Mouse (Mus musculus): ENCODE data around the gene Creb5. TPM values are rescaled to one million over a fixed set of nuclear protein-coding genes. Genes with fewer than 3 reads are reported as not detected.

Creb5 gene
- polyA plus RNA-seq, 1 experiment = 4.5 TPM

- Histone ChIP-seq H3K4me1 (ENCODE audit: control insufficient read depth, insufficient read depth, low read length) (peaks cover 9% of the 10 kb centered on the region), H3K4me3 (ENCODE audit: insufficient read depth, low read length) (no peak overlapping the region), H3K27ac (ENCODE audit: insufficient read depth, low read length) (no peak overlapping the region)
- TF ChIP-seq CTCF (IDR thresholded peaks at IDR 0.05; ENCODE audit: borderline replicate concordance, insufficient read depth, low read length) = no peak
- TF ChIP-seq POLR2A (IDR thresholded peaks at IDR 0.05; ENCODE audit: low read depth, low read length) = no peak
These were observed 26.5 kb downstream of the Creb5 start for GRCm38 (mm10) chr6:53313604-53314003.

GRCm38 (mm10) chr6:53314126-53314525 is 27.1 kb downstream of the Creb5 start:
- TF ChIP-seq POLR2A (IDR thresholded peaks at IDR 0.05; ENCODE audit: low read depth, low read length) = no peak
- H3K27ac ChIP-seq (ENCODE audit: insufficient read depth, low read length) = no peak overlapping the region
- H3K4me3 ChIP-seq (ENCODE audit: insufficient read depth, low read length) = no peak overlapping the region
- H3K4me1 ChIP-seq (ENCODE audit: control insufficient read depth, insufficient read depth, low read length) = peaks cover 5% of the 10 kb centered on the region

GRCm38 (mm10) chr6:53319543-53320325 is 32.7 kb downstream of the Creb5 start:
- H3K27ac ChIP-seq (ENCODE audit: insufficient read depth, low read length) = no peak overlapping the region
- TF ChIP-seq CTCF (IDR thresholded peaks at IDR 0.05; ENCODE audit: borderline replicate concordance, insufficient read depth, low read length) = no peak
- no peak for TF ChIP-seq POLR2A (IDR thresholded peaks at IDR 0.05; ENCODE audit: low read depth, low read length)
- no peak overlapping the region for H3K4me3 ChIP-seq (ENCODE audit: insufficient read depth, low read length)
- H3K4me1 ChIP-seq (ENCODE audit: control insufficient read depth, insufficient read depth, low read length) = no peaks in the 10 kb centered on the region

- Histone ChIP-seq H3K27ac (ENCODE audit: insufficient read depth, low read length) (no peak overlapping the region), H3K4me3 (ENCODE audit: insufficient read depth, low read length) (no peak overlapping the region), H3K4me1 (ENCODE audit: control insufficient read depth, insufficient read depth, low read length) (0 out of 2 replicates have a peak, but pooled peaks cover 2% of the 10 kb centered on the region)
- no peak for TF ChIP-seq POLR2A (IDR thresholded peaks at IDR 0.05; ENCODE audit: low read depth, low read length)
These were observed 50.3 kb downstream of the Creb5 start for GRCm38 (mm10) chr6:53337398-53337797.

- H3K27ac ChIP-seq (ENCODE audit: insufficient read depth, low read length) = no peak overlapping the region
- TF ChIP-seq CTCF (IDR thresholded peaks at IDR 0.05; ENCODE audit: borderline replicate concordance, insufficient read depth, low read length) (no peak), POLR2A (IDR thresholded peaks at IDR 0.05; ENCODE audit: low read depth, low read length) (no peak)
- no peak overlapping the region for H3K4me3 ChIP-seq (ENCODE audit: insufficient read depth, low read length)
- H3K4me1 ChIP-seq (ENCODE audit: control insufficient read depth, insufficient read depth, low read length) = 0 out of 2 replicates have a peak, but pooled peaks cover 5% of the 10 kb centered on the region
These were observed 65.4 kb downstream of the Creb5 start for GRCm38 (mm10) chr6:53352311-53352960.

- Histone ChIP-seq H3K27ac (ENCODE audit: insufficient read depth, low read length) (no peak overlapping the region), H3K4me1 (ENCODE audit: control insufficient read depth, insufficient read depth, low read length) (0 out of 2 replicates have a peak, but pooled peaks cover 5% of the 10 kb centered on the region), H3K4me3 (ENCODE audit: insufficient read depth, low read length) (no peak overlapping the region)
- TF ChIP-seq CTCF (IDR thresholded peaks at IDR 0.05; ENCODE audit: borderline replicate concordance, insufficient read depth, low read length) = no peak
- no peak for TF ChIP-seq POLR2A (IDR thresholded peaks at IDR 0.05; ENCODE audit: low read depth, low read length)
These were observed 69.3 kb downstream of the Creb5 start for GRCm38 (mm10) chr6:53356328-53356727.

GRCm38 (mm10) chr6:53363535-53363934 is 76.5 kb downstream of the Creb5 start:
- no peaks in the 10 kb centered on the region for H3K4me1 ChIP-seq (ENCODE audit: control insufficient read depth, insufficient read depth, low read length)
- TF ChIP-seq POLR2A (IDR thresholded peaks at IDR 0.05; ENCODE audit: low read depth, low read length) (no peak), CTCF (IDR thresholded peaks at IDR 0.05; ENCODE audit: borderline replicate concordance, insufficient read depth, low read length) (no peak)
- H3K27ac ChIP-seq (ENCODE audit: insufficient read depth, low read length) = no peak overlapping the region
- no peak overlapping the region for H3K4me3 ChIP-seq (ENCODE audit: insufficient read depth, low read length)

GRCm38 (mm10) chr6:53363981-53364391 is 76.9 kb downstream of the Creb5 start:
- no peaks in the 10 kb centered on the region for H3K4me1 ChIP-seq (ENCODE audit: control insufficient read depth, insufficient read depth, low read length)
- H3K27ac ChIP-seq (ENCODE audit: insufficient read depth, low read length) = no peak overlapping the region
- H3K4me3 ChIP-seq (ENCODE audit: insufficient read depth, low read length) = no peak overlapping the region
- TF ChIP-seq CTCF (IDR thresholded peaks at IDR 0.05; ENCODE audit: borderline replicate concordance, insufficient read depth, low read length) (no peak), POLR2A (IDR thresholded peaks at IDR 0.05; ENCODE audit: low read depth, low read length) (no peak)

- H3K4me1 ChIP-seq (ENCODE audit: control insufficient read depth, insufficient read depth, low read length) = no peaks in the 10 kb centered on the region
- no peak overlapping the region for H3K27ac ChIP-seq (ENCODE audit: insufficient read depth, low read length)
- TF ChIP-seq CTCF (IDR thresholded peaks at IDR 0.05; ENCODE audit: borderline replicate concordance, insufficient read depth, low read length) (no peak), POLR2A (IDR thresholded peaks at IDR 0.05; ENCODE audit: low read depth, low read length) (no peak)
- H3K4me3 ChIP-seq (ENCODE audit: insufficient read depth, low read length) = no peak overlapping the region
These were observed 82.1 kb downstream of the Creb5 start for GRCm38 (mm10) chr6:53369147-53369546.

GRCm38 (mm10) chr6:53369928-53370327 is 82.9 kb downstream of the Creb5 start:
- Histone ChIP-seq H3K4me3 (ENCODE audit: insufficient read depth, low read length) (no peak overlapping the region), H3K27ac (ENCODE audit: insufficient read depth, low read length) (no peak overlapping the region), H3K4me1 (ENCODE audit: control insufficient read depth, insufficient read depth, low read length) (no peaks in the 10 kb centered on the region)
- TF ChIP-seq CTCF (IDR thresholded peaks at IDR 0.05; ENCODE audit: borderline replicate concordance, insufficient read depth, low read length) (no peak), POLR2A (IDR thresholded peaks at IDR 0.05; ENCODE audit: low read depth, low read length) (no peak)
